In genomic region chr11:61366517-61367273, GRCm38 (mm10) we compare ENCODE assay signal across 21 mouse cellular contexts. TPM values are rescaled to one million over a fixed set of nuclear protein-coding genes. Genes with fewer than 3 reads are reported as not detected.
A peak's percentile ranks its signal among the peaks of the same experiment; 100 is the strongest.
DNase-seq lines count a peak whose midpoint lies in the region; ATAC-seq and TF ChIP-seq lines count a peak whose summit lies in the region.
"Had no signal": no experiment of that assay in that cellular context is flagged by ENCODE, and none has a peak within 500 bp of the region (broad histone marks: within the 10 kb centered on the region; RNA-seq: fewer than 3 reads in every experiment).

No protein-coding gene starts in this region.

- DNase-seq in heart, adult 11 months: peak; percentile 92
- no peak for DNase-seq in heart, postnatal 25 days (ENCODE audit: low spot score)
- no peak for DNase-seq in liver, postnatal 0 days
- no peak for DNase-seq in liver
- DNase-seq in heart, adult 8-10 months (ENCODE audit: low spot score): peak; percentile 51
- DNase-seq in heart, postnatal 0 days (ENCODE audit: low spot score): peak; percentile 98
- no peak for DNase-seq in testis, postnatal 10 days (ENCODE audit: low spot score)
- DNase-seq in adrenal gland, postnatal 14 days: no peak
- DNase-seq: adrenal gland, postnatal 25 days; cerebellum, adult 9-10 months; embryo, embryonic 11 days; midbrain, embryonic 14.5 days; right cerebral cortex, adult 18-20 months; spleen, adult 18-20 months had no signal

- no peaks in the 10 kb centered on the region for H3K4me1 ChIP-seq in liver, postnatal 0 days (ENCODE audit: insufficient read depth)
- H3K4me1 ChIP-seq in heart, postnatal 0 days (ENCODE audit: control insufficient read depth, insufficient read depth): peaks cover 29% of the 10 kb centered on the region
- H3K4me1 ChIP-seq: forebrain, embryonic 13.5 days; limb, embryonic 12.5 days had no signal

- H3K4me3 ChIP-seq in liver, postnatal 0 days (ENCODE audit: low read depth, low read length): no peak overlapping the region
- H3K4me3 ChIP-seq in heart, postnatal 0 days (ENCODE audit: low read depth, low read length): 0 out of 2 replicates have a peak overlapping the region, but pooled peaks have one; percentile 6
- H3K4me3 ChIP-seq: forebrain, embryonic 13.5 days; left cerebral cortex, adult 2 months; limb, embryonic 12.5 days had no signal

- intact Hi-C loops in heart, postnatal 25 days (cut with DNase I): no loop called here

- ATAC-seq in liver, postnatal 0 days: peak; percentile 29; the same call in 1 of the 2 replicates
- peak; percentile 95 for ATAC-seq in heart, postnatal 0 days (ENCODE audit: insufficient read depth, low read depth)
- ATAC-seq: forebrain, embryonic 13.5 days; inflammation-experienced regulatory T-cells, adult 6 months had no signal

- no peak for TF ChIP-seq CTCF in liver, postnatal 0 days (IDR thresholded peaks at IDR 0.05; ENCODE audit: low read depth)
- TF ChIP-seq CTCF in heart, postnatal 0 days (IDR thresholded peaks at IDR 0.05; ENCODE audit: low read depth): no peak

- no peaks in the 10 kb centered on the region for H3K27me3 ChIP-seq in liver, postnatal 0 days (ENCODE audit: insufficient read depth, low read length)
- H3K27me3 ChIP-seq in heart, postnatal 0 days (ENCODE audit: control insufficient read depth, insufficient read depth, low read length): no peaks in the 10 kb centered on the region

- H3K36me3 ChIP-seq in liver, postnatal 0 days (replicated peaks; ENCODE audit: insufficient read depth, low read length): no peaks in the 10 kb centered on the region
- H3K36me3 ChIP-seq in heart, postnatal 0 days (replicated peaks; ENCODE audit: control insufficient read depth, insufficient read depth, low read length): no peaks in the 10 kb centered on the region
- H3K36me3 ChIP-seq: limb, embryonic 12.5 days had no signal

- H3K9ac ChIP-seq in liver, postnatal 0 days (replicated peaks): no peak overlapping the region
- 0 out of 2 replicates have a peak overlapping the region, but pooled peaks have one; percentile 26 for H3K9ac ChIP-seq in heart, postnatal 0 days (replicated peaks; ENCODE audit: low read depth, low read length)
- H3K9ac ChIP-seq: forebrain, embryonic 13.5 days; limb, embryonic 12.5 days had no signal

- H3K27ac ChIP-seq in liver, postnatal 0 days (ENCODE audit: low read depth): peak overlapping the region; percentile 29; the same call in 1 of the 2 replicates
- H3K27ac ChIP-seq in heart, postnatal 0 days (ENCODE audit: low read depth): peak overlapping the region; percentile 96
- H3K27ac ChIP-seq: forebrain, embryonic 13.5 days; left cerebral cortex, adult 2 months; limb, embryonic 12.5 days; macrophage had no signal

- TF ChIP-seq EP300 in liver, postnatal 0 days (IDR thresholded peaks at IDR 0.05; ENCODE audit: low read depth): no peak
- peak; percentile 77 for TF ChIP-seq EP300 in heart, postnatal 0 days (IDR thresholded peaks at IDR 0.05; ENCODE audit: low read depth)

- no peak overlapping the region for H3K4me2 ChIP-seq in liver, postnatal 0 days (ENCODE audit: low read depth, low read length)
- H3K4me2 ChIP-seq in heart, postnatal 0 days (ENCODE audit: low read depth, low read length): peak overlapping the region; percentile 45
- H3K4me2 ChIP-seq: forebrain, embryonic 13.5 days; limb, embryonic 12.5 days had no signal

- WGBS in liver, postnatal 0 days (ENCODE audit: insufficient replicate concordance): 65% methylated on average over 9 of the region's 9 CpGs
- 14% methylated on average over 9 of the region's 9 CpGs for WGBS in heart, postnatal 0 days

- H3K9me3 ChIP-seq in liver, postnatal 0 days (ENCODE audit: low read length): no peaks in the 10 kb centered on the region
- no peaks in the 10 kb centered on the region for H3K9me3 ChIP-seq in heart, postnatal 0 days (replicated peaks; ENCODE audit: control insufficient read depth, low read length)
- H3K9me3 ChIP-seq: forebrain, embryonic 13.5 days; limb, embryonic 12.5 days had no signal

RNA-seq across cellular contexts. Expression of gene Slc47a1, which starts 11.4 kb away (rescaled TPM):
- total RNA-seq in heart, postnatal 25 days (2021): 10 to 100 TPM; 29.3 to 30.4 TPM
- polyA plus RNA-seq in liver, postnatal 0 days (2015; fragmentation: Nextera tagmentation; extraction: Ambion mirVana): 27.5 and 30.2 TPM in 2 replicates
- total RNA-seq in heart, adult 8-10 months (2022): 10 to 100 TPM; 24.9 to 31.1 (median 29.5) TPM
- total RNA-seq in heart, postnatal 0 days (2014; rRNA removed; ENCODE audit: low replicate concordance): 34.7 and 49.4 TPM in 2 replicates
- polyA plus RNA-seq in heart, postnatal 0 days (2015; fragmentation: Nextera tagmentation; extraction: Ambion mirVana): 31.2 and 31.5 TPM in 2 replicates
- total RNA-seq in adrenal gland, postnatal 14 days (2021): 1.7 and 6.8 TPM in 2 replicates
- polyA plus RNA-seq: forebrain, embryonic 13.5 days; inflammation-experienced regulatory T-cells, adult 6 months; limb, embryonic 12.5 days; macrophage; midbrain, embryonic 14.5 days had no signal

RNA-seq across cellular contexts. Expression of gene Slc47a2, which starts 24.0 kb away (rescaled TPM):
- total RNA-seq in heart, postnatal 25 days (2021): not detected
- polyA plus RNA-seq in liver, postnatal 0 days (2015; fragmentation: Nextera tagmentation; extraction: Ambion mirVana): not detected in 2 replicates
- under 1 TPM in 3 of 4 experiments, not detected in 1; 0.09 to 0.14 (median 0.13) TPM for total RNA-seq in heart, adult 8-10 months (2022)
- not detected in 2 replicates for total RNA-seq in heart, postnatal 0 days (2014; rRNA removed; ENCODE audit: low replicate concordance)
- 0.04 and 0.14 TPM in 2 replicates for polyA plus RNA-seq in heart, postnatal 0 days (2015; fragmentation: Nextera tagmentation; extraction: Ambion mirVana)
- total RNA-seq in adrenal gland, postnatal 14 days (2021): not detected in 2 replicates
- total RNA-seq: adrenal gland, postnatal 25 days had no signal
- polyA plus RNA-seq: forebrain, embryonic 13.5 days; hindbrain, embryonic 11.5 days; inflammation-experienced regulatory T-cells, adult 6 months; limb, embryonic 12.5 days; macrophage; midbrain, embryonic 14.5 days; stomach, embryonic 16.5 days had no signal

Comparison
In these comparisons a context has a peak if more than half of its experiments do, and no peak if none do; other contexts are left out.
1. DNase-seq: peak in heart, adult 11 months (single experiment), heart, adult 8-10 months (single experiment) and heart, postnatal 0 days (single experiment); none in heart, postnatal 25 days (single experiment), liver, postnatal 0 days (single experiment), liver (single experiment), testis, postnatal 10 days (single experiment) and adrenal gland, postnatal 14 days (single experiment).